Mouse (Mus musculus): ENCODE results near the gene Wipi2. TPM values are rescaled to one million over a fixed set of nuclear protein-coding genes. Genes with fewer than 3 reads are reported as not detected.

Gene Wipi2
- polyA plus RNA-seq, 1 experiment from 2014 or later = 29.3 TPM

DNA sequence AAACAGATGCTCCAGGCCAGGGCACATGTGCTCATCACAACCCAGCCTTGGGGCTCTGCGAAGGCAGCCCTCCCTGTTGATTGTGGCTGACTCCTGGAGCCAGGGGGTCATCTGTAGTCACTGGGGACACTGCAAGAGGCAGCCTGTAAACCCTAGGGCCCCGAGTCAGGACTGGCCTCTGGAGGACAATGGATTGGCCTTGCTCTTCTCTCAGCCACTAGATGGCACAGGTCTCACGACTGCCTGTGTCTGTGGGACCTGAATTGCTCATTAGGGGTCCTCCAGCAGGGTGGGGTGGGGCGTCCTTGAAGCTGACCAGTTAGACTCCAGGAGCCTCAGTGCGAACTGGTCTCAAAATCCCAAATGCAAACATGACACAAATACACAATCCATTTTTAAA, 45.6 kb downstream of the Wipi2 start:
- ATAC-seq (ENCODE audit: low read depth) = no peak; the same call in 1 of the 2 replicates

DNA sequence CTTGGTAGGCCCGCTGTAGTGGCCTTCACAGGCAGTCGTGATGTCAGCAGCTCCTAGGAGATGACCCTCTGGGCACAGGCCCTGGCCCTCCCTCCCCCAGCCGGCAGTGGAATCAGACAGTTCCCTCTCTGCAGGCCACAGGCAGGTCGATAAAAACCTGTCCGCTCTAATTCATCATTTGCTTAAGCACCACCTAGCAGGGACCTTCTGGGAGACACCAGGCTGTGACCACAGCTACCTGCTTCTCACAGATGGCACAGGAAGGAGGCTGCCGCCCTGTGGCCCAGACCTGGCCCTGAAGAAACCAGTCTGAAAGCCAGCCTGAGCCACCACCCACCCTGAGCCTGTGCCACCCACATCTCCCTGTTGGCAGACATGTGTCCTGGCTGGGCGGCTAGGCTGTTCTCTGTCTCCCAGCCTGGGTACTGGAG, 50.7 kb downstream of the Wipi2 start:
- H3K9ac ChIP-seq (ENCODE audit: low read depth, low read length) = peak overlapping the region; percentile 5; the same call in 1 of the 2 replicates
- no peaks in the 10 kb centered on the region for H3K27me3 ChIP-seq (ENCODE audit: control insufficient read depth, insufficient read depth, low read depth, low read length)
- ATAC-seq (ENCODE audit: low read depth) = no peak
- no peak overlapping the region for H3K27ac ChIP-seq (ENCODE audit: low read length)
- no peak overlapping the region for H3K4me2 ChIP-seq (ENCODE audit: low read depth, low read length)
- no peak overlapping the region for H3K4me3 ChIP-seq (ENCODE audit: low read depth, low read length)
- 45% methylated on average over 7 of the region's 7 CpGs for WGBS (ENCODE audit: insufficient replicate concordance)
- H3K9me3 ChIP-seq (replicated peaks; ENCODE audit: control insufficient read depth, low read length) = no peaks in the 10 kb centered on the region
- H3K4me1 ChIP-seq (ENCODE audit: control insufficient read depth, low read depth, low read length) = peaks cover 9% of the 10 kb centered on the region
- H3K36me3 ChIP-seq (ENCODE audit: control insufficient read depth, insufficient read depth) = no peaks in the 10 kb centered on the region

More for the DNA sequence above, 45.6 kb downstream of the Wipi2 start:
- Histone ChIP-seq H3K4me3 (ENCODE audit: low read depth, low read length) (no peak overlapping the region), H3K36me3 (ENCODE audit: control insufficient read depth, insufficient read depth) (peaks cover 10% of the 10 kb centered on the region), H3K4me2 (ENCODE audit: low read depth, low read length) (no peak overlapping the region), H3K9me3 (replicated peaks; ENCODE audit: control insufficient read depth, low read length) (no peaks in the 10 kb centered on the region), H3K27me3 (ENCODE audit: control insufficient read depth, insufficient read depth, low read depth, low read length) (no peaks in the 10 kb centered on the region), H3K9ac (ENCODE audit: low read depth, low read length) (no peak overlapping the region), H3K4me1 (ENCODE audit: control insufficient read depth, low read depth, low read length) (peaks cover 4% of the 10 kb centered on the region), H3K27ac (ENCODE audit: low read length) (no peak overlapping the region)
- WGBS (ENCODE audit: insufficient replicate concordance) = 21% methylated on average over 5 of the region's 5 CpGs

DNA sequence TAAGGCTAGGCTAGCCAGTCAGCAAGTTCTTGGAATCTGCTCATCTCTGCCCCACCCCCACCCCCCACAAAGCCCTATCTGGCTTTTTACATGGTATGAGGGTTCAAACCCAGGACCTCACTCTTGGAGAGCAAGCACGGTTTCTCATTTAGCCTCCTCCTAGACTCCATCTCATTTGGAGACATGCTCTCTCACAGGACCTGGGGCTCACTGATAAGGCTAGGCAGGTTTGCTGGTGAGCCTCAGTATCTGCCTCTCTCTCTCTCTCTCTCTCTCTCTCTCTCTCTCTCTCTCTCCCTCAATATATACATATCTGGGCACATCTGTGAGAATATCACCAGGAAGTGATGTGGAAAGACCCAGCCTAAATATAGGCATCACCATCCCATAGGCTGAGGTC, 51.6 kb downstream of the Wipi2 start:
- Histone ChIP-seq H3K4me2 (ENCODE audit: low read depth, low read length) (no peak overlapping the region), H3K36me3 (ENCODE audit: control insufficient read depth, insufficient read depth) (no peaks in the 10 kb centered on the region), H3K27ac (ENCODE audit: low read length) (no peak overlapping the region), H3K4me3 (ENCODE audit: low read depth, low read length) (no peak overlapping the region), H3K9me3 (replicated peaks; ENCODE audit: control insufficient read depth, low read length) (no peaks in the 10 kb centered on the region), H3K9ac (ENCODE audit: low read depth, low read length) (no peak overlapping the region), H3K4me1 (ENCODE audit: control insufficient read depth, low read depth, low read length) (peaks cover 9% of the 10 kb centered on the region), H3K27me3 (ENCODE audit: control insufficient read depth, insufficient read depth, low read depth, low read length) (no peaks in the 10 kb centered on the region)
- WGBS (ENCODE audit: insufficient replicate concordance) = 38% methylated on average over 1 of the region's 1 CpGs
- ATAC-seq (ENCODE audit: low read depth) = peak; percentile 59

DNA sequence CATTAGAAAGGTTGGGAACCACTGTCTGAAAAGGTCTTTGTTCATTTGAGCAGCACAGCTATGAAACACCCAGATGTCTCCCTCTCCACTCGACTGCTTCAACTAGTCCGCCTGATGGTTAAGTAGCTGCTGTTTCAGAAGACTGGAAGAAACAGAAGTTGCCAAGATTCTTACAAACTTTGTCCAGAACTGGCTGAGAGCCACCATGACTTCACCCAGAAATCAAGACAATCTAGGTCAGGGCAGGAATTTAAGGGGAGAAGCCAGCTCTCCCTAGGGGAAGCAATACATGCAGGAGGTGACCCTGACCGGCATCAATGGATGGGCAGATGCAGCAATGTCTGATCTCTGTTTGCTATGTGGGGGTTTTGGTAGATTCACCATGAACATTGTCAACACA, 54.4 kb downstream of the Wipi2 start:
- no peak for ATAC-seq (ENCODE audit: low read depth)

DNA sequence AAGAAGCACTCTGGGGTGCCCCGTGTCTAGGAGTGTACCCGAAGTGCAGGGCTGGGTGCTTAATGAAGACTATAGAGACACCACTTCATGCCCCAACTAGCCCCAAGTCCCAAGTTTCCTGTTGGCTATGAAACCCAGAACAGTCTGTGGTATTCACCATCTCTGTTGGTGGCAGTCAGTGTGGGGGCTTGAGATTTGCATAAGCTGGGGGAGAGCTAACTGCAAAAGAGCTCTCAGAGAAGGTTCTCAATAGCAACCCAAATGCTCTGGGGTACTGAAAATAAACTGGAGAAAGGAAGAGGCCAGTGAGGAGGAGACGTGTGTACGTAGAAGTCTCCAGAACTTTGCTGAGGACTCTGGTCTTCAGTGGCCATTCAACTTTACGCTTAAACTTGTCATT, 55.0 kb downstream of the Wipi2 start:
- no peaks in the 10 kb centered on the region for H3K9me3 ChIP-seq (replicated peaks; ENCODE audit: control insufficient read depth, low read length)
- H3K4me3 ChIP-seq (ENCODE audit: low read depth, low read length) = no peak overlapping the region
- no peak overlapping the region for H3K9ac ChIP-seq (ENCODE audit: low read depth, low read length)
- 81% methylated on average over 5 of the region's 5 CpGs for WGBS (ENCODE audit: insufficient replicate concordance)
- H3K4me2 ChIP-seq (ENCODE audit: low read depth, low read length) = no peak overlapping the region
- peaks cover 9% of the 10 kb centered on the region for H3K4me1 ChIP-seq (ENCODE audit: control insufficient read depth, low read depth, low read length)
- ATAC-seq (ENCODE audit: low read depth) = no peak
- H3K27ac ChIP-seq (ENCODE audit: low read length) = no peak overlapping the region
- H3K36me3 ChIP-seq (ENCODE audit: control insufficient read depth, insufficient read depth) = no peaks in the 10 kb centered on the region
- no peaks in the 10 kb centered on the region for H3K27me3 ChIP-seq (ENCODE audit: control insufficient read depth, insufficient read depth, low read depth, low read length)

More for the DNA sequence above, 54.4 kb downstream of the Wipi2 start:
- H3K9me3 ChIP-seq (replicated peaks; ENCODE audit: control insufficient read depth, low read length) = no peaks in the 10 kb centered on the region
- H3K27ac ChIP-seq (ENCODE audit: low read length) = no peak overlapping the region
- WGBS (ENCODE audit: insufficient replicate concordance) = 65% methylated on average over 3 of the region's 3 CpGs
- peaks cover 9% of the 10 kb centered on the region for H3K4me1 ChIP-seq (ENCODE audit: control insufficient read depth, low read depth, low read length)
- no peak overlapping the region for H3K4me2 ChIP-seq (ENCODE audit: low read depth, low read length)
- H3K4me3 ChIP-seq (ENCODE audit: low read depth, low read length) = no peak overlapping the region
- H3K36me3 ChIP-seq (ENCODE audit: control insufficient read depth, insufficient read depth) = no peaks in the 10 kb centered on the region
- H3K27me3 ChIP-seq (ENCODE audit: control insufficient read depth, insufficient read depth, low read depth, low read length) = no peaks in the 10 kb centered on the region
- no peak overlapping the region for H3K9ac ChIP-seq (ENCODE audit: low read depth, low read length)

DNA sequence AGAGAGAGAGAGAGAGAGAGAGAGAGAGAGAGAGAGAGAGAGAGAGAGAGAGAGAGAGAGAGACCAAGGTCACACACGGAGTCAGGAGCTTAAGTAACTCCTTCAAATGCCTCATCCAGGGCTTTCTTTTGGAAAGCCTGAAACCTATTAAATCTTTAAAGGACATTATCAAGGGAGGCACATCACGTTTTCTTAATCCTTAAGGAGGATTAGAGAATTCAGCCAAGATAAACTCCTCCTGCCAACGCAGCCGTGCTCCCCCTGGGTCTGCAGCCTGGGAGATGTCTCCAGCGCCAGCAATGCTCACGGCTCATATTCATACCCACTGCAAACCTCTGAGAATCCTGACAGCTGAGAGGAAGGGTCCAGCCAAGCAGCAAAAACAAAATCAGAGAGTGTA, 61.4 kb downstream of the Wipi2 start:
- H3K4me3 ChIP-seq (ENCODE audit: low read depth, low read length) = no peak overlapping the region
- H3K9me3 ChIP-seq (replicated peaks; ENCODE audit: control insufficient read depth, low read length) = no peaks in the 10 kb centered on the region
- no peak overlapping the region for H3K27ac ChIP-seq (ENCODE audit: low read length)
- ATAC-seq (ENCODE audit: low read depth) = no peak
- H3K9ac ChIP-seq (ENCODE audit: low read depth, low read length) = no peak overlapping the region
- no peaks in the 10 kb centered on the region for H3K4me1 ChIP-seq (ENCODE audit: control insufficient read depth, low read depth, low read length)
- H3K4me2 ChIP-seq (ENCODE audit: low read depth, low read length) = no peak overlapping the region
- no peaks in the 10 kb centered on the region; the same call in 1 of the 2 replicates for H3K27me3 ChIP-seq (ENCODE audit: control insufficient read depth, insufficient read depth, low read depth, low read length)
- 45% methylated on average over 6 of the region's 6 CpGs for WGBS (ENCODE audit: insufficient replicate concordance)
- H3K36me3 ChIP-seq (ENCODE audit: control insufficient read depth, insufficient read depth) = no peaks in the 10 kb centered on the region

DNA sequence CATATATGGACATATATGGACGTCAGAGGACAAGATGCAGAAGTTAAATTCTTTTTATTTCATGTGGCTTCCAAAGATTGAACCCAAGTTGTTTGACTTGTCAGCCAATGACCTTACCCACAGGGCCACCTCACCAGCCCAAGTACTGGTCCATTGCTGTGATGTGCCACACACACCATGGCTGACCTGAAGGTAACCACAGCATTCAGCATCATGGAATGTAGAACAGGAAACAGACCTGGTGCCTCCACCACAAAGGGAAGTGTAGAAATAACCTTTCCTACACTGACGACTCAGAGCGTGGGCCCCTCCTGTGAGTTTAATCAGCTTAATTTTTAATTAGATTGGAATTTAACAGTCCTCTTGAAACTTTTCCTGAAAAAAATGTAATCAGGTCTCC, 62.8 kb downstream of the Wipi2 start:
- 38% methylated on average over 3 of the region's 3 CpGs for WGBS (ENCODE audit: insufficient replicate concordance)
- no peaks in the 10 kb centered on the region for H3K9me3 ChIP-seq (replicated peaks; ENCODE audit: control insufficient read depth, low read length)
- no peak overlapping the region for H3K4me3 ChIP-seq (ENCODE audit: low read depth, low read length)
- no peaks in the 10 kb centered on the region; the same call in 1 of the 2 replicates for H3K27me3 ChIP-seq (ENCODE audit: control insufficient read depth, insufficient read depth, low read depth, low read length)
- no peak overlapping the region for H3K4me2 ChIP-seq (ENCODE audit: low read depth, low read length)
- no peak for ATAC-seq (ENCODE audit: low read depth)
- H3K9ac ChIP-seq (ENCODE audit: low read depth, low read length) = no peak overlapping the region
- no peaks in the 10 kb centered on the region for H3K36me3 ChIP-seq (ENCODE audit: control insufficient read depth, insufficient read depth)
- no peaks in the 10 kb centered on the region for H3K4me1 ChIP-seq (ENCODE audit: control insufficient read depth, low read depth, low read length)
- H3K27ac ChIP-seq (ENCODE audit: low read length) = no peak overlapping the region

DNA sequence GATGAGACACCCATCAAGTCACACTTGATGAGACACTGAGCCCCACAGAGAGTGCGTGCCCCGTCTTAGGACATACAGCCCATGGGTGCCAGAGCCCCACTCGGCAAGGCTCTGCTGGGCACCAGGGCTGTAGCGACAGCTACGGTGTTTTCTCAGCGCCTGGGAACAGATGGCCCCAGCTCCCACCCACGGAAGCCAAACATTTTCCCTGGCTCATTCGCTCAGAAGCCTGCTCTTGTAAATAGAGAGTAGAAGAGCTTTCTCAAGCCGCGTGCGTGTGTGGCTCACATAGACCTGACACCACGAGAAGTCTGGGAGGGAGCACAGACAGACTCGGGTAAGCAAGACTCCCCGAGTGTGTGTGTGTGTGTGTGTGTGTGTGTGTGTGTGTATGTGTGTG, 64.8 kb downstream of the Wipi2 start, which contains the start of gene Slc29a4:
Gene Slc29a4, plus strand, starts transcription at position 265 of the 400 bp plus-strand sequence.
- H3K4me1 ChIP-seq (ENCODE audit: control insufficient read depth, low read depth, low read length) = no peaks in the 10 kb centered on the region
- H3K27me3 ChIP-seq (ENCODE audit: control insufficient read depth, insufficient read depth, low read depth, low read length) = no peaks in the 10 kb centered on the region; the same call in 1 of the 2 replicates
- WGBS (ENCODE audit: insufficient replicate concordance) = 57% methylated on average over 14 of the region's 14 CpGs
- no peaks in the 10 kb centered on the region for H3K9me3 ChIP-seq (replicated peaks; ENCODE audit: control insufficient read depth, low read length)
- H3K27ac ChIP-seq (ENCODE audit: low read length) = no peak within 1 kb of the TSS
- H3K4me2 ChIP-seq (ENCODE audit: low read depth, low read length) = no peak within 1 kb of the TSS
- H3K4me3 ChIP-seq (ENCODE audit: low read depth, low read length) = no peak within 1 kb of the TSS
- ATAC-seq (ENCODE audit: low read depth) = no peak
- H3K36me3 ChIP-seq (ENCODE audit: control insufficient read depth, insufficient read depth) = no peaks in the 10 kb centered on the region
- no peak within 1 kb of the TSS for H3K9ac ChIP-seq (ENCODE audit: low read depth, low read length)

DNA sequence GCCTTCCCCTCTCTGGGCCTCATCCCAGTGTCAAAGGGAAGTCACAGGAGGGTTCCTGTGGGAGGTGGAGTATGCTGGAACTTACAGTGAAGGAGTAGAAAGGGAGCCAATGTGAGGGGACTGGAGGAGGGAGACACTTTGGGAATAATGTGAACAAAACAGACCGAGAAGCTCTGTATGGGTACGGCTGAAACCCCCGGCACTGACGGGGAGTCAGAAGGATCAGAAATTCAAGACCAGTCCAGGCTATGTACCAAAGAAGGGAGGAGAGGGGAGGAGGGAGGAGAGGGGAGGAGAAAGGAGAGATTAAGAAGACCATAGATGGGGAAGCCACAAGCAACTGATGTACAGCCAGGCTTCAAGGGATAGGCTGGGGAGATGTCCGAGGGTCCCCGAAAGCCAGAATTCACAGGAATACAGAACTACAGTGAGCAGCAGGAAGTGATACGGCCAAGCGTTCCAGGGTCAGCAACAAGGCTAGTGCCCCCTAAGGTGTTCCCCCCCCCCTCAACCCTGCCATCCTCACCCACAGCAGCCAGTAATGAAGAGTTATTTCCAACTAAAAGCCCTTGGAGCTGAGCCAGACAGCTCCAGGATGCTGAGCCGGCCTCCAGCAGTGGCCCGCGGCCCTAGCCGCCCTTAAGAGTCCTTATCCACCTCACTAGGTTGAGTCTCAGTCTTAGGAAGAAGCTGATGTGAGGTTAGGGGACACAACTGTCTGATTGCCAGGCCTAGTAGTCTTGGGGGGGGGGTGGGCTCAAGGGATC, 65.7 kb downstream of the Wipi2 start:
- H3K9ac ChIP-seq (ENCODE audit: low read depth, low read length) = no peak overlapping the region
- H3K4me2 ChIP-seq (ENCODE audit: low read depth, low read length) = no peak overlapping the region
- H3K4me1 ChIP-seq (ENCODE audit: control insufficient read depth, low read depth, low read length) = no peaks in the 10 kb centered on the region
- WGBS (ENCODE audit: insufficient replicate concordance) = 63% methylated on average over 12 of the region's 12 CpGs
- no peak for ATAC-seq (ENCODE audit: low read depth)
- no peaks in the 10 kb centered on the region; the same call in 1 of the 2 replicates for H3K27me3 ChIP-seq (ENCODE audit: control insufficient read depth, insufficient read depth, low read depth, low read length)
- no peak overlapping the region for H3K4me3 ChIP-seq (ENCODE audit: low read depth, low read length)
- H3K27ac ChIP-seq (ENCODE audit: low read length) = no peak overlapping the region
- H3K36me3 ChIP-seq (ENCODE audit: control insufficient read depth, insufficient read depth) = no peaks in the 10 kb centered on the region
- H3K9me3 ChIP-seq (replicated peaks; ENCODE audit: control insufficient read depth, low read length) = no peaks in the 10 kb centered on the region

Measured in liver, embryonic 16.5 days (tissue).